Mouse (Mus musculus) gastrocnemius, adult 8-10 months (tissue): Measurements from ENCODE around the gene Ccin. TPM values are rescaled to one million over a fixed set of nuclear protein-coding genes. Genes with fewer than 3 reads are reported as not detected.

Experiments used
- DNase-seq, 2 experiments: peaks; one replicate each; pipeline ENCODE4 v3.0.0; 2022; ENCODE audit warnings: low spot score in 2 of 2
- total RNA-seq, 4 experiments: library from RNA; stranded (reverse); gene quantifications; 2 replicates each; pipeline ENCODE4 v1.2.4; 2022

Gene Ccin
- total RNA-seq, result not detected

DNA sequence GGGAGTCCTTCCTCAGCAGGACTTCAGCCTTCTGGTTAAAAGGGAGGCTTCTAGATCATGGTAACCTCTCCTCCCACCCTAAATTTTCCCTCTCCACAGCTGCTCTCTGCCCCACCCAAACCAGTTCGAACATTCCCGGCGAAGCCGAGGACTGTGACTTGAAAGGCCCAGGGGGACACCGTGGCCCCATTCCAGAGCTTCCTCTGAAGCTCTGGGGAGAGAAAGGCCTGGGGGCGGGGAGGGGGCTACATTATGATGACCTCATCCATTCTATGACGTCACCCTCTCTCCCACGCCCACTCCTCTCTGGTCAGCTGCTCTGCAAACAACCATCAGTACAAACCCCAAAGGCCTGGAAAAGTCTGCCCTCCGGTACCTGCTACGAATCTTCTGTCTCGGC is at the start of gene Ccin:
Gene Ccin (plus strand): TSS at position 303 of the 400 bp plus-strand sequence.
- no peak for DNase-seq

DNA sequence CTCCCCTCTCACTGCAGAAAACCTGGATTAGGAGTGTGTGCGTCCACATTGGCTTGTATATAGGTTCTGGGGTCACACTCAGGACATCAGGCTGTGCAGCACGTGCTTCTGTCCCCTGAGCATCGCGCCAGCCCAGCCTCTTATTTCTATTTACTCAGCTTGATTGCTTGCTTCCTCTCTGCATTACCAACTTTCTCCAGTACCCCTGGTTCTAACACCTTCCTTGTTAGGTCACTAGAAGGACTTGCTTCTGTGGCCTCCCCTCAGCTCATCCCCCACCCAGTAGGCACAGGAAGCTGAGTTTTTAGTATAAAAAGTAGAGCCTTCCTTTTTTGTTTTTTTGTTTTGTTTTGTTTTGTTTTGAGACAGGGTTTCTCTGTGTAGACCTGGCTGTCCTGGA is 47.1 kb upstream of the Ccin start:
- no peak for DNase-seq

DNA sequence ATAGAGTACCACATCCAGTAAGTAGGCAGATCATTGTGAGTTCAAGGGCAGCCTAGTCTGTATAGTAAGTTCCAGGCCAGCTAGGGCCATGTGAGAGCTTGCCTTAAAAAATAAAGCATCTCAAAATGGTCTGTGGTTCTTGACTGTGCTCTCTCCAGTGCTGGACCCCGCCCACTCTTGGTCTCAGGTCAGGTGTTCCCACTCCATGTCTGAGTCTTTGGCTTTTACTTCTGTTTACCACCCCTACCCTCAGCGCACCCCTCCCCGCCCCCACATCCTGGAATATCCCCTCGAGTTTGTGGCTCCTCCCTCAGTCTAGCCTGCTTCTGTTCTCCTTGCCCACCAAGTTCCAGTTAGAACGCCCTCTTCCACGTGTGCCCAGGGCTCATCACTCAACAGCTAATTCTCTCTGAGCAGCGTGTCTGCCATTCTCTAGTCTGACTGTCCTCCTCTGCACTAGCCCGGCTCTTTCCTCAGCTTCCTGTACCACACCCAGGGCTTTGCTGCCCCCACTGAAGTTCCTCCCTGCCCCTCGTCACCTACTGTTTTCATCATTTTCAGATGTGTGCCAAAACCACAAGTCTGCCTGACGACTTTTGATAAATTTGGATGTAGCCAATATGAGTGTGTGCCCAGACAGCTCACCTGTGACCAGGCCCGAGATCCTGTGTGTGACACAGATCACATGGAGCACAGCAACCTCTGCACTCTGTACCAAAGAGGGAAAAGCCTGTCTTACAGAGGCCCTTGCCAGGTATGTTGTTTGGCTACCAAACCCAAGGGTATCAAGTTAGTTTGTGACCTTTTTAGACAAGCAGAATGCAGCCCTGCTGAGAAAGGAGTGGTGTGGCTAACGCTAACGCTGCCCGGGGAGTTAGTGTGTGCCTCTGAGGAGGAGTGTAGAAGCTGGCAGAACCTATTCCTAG is 46.3 kb upstream of the Ccin start:
- DNase-seq, result peak; percentile 50 to 56

DNA sequence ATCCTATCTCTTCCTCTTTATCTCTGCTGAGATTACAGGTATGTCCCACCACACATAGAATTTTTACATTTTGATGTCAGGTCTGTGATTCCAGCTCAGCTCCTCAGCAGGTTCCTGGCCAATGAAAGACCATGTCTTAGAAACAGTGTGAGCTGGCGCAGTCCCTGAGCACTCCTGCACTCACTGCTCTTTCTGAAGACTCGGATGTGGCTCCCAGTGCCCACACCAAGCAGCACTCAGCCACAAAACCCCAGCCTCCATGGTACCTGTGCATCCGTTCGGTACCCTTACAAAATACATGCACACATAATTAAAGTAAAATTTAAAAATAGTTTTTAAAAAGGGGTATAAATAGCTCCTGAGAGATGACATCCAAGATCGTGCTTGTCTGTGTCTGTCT is 42.0 kb upstream of the Ccin start:
- no peak for DNase-seq

DNA sequence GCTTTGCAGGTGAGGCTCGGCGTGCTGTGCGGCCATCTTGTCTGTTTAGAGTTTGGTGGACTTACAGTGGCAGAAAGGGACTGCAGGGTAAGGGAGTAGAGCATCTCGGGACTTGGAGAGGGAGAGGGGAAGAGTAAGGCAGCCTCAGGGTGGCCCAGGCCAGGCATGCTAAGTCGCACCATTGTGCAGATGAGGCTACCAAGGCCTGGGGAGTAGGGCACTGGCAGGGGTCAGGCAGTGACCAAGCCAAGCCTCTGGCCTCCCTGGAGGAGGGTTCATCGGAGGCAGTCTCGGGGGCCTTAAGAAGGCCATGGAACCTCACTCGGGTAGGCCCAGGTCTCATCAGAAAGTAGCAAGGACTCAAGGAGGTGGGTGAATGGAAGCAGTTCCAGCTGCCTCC is 40.9 kb upstream of the Ccin start:
- DNase-seq, result no peak

DNA sequence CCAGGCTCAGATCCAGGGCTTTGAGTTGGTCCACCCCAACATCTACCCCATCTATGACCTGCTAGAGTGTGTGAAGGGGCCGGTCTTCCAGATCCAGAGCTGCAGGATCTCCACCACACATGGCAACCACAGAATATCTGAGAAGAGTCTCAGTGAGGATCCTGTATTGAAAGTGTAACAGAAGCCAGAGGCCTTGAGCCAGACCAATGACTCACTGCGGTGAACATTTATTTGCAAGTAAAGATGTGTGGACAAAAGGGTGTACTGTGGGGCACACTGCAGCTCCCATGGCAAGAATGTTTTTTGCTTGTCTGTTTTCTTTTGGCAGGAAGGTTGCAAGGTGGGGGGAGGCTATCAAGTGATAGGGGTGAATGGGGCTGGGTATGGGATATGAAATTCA is 35.7 kb upstream of the Ccin start:
- DNase-seq, result no peak

DNA sequence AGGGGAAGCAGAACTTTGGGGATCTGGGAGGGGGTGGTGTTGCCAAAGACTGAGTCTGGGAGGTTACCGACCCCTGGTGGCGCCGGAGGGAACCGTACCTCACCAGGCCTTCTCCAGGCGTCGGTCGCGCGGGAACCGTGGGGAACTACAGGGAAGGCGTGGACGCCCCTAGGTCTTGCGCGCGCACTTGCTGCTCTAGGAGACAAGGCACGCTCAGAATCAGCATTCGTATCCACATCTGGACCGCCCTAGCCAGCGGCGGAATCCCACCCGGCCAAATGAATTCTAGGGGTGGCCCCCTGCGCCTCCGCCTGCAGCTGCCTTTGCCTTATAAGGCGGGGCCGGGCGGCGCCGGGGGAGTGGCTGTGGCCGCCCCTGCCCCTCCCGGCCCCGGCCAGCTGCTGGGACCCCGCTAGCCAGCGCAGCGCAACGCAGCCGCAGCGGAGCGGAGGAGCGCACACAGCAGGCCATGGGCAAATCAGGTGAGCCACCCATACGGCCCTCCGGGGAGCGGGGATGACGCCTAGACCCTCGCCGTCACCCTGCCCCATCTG is 25.9 kb upstream of the Ccin start, which contains the start of gene Glipr2:
Gene Glipr2 (plus strand): TSS at position 110 of the 554 bp plus-strand sequence.
- DNase-seq, result peak; percentile 72 to 76

DNA sequence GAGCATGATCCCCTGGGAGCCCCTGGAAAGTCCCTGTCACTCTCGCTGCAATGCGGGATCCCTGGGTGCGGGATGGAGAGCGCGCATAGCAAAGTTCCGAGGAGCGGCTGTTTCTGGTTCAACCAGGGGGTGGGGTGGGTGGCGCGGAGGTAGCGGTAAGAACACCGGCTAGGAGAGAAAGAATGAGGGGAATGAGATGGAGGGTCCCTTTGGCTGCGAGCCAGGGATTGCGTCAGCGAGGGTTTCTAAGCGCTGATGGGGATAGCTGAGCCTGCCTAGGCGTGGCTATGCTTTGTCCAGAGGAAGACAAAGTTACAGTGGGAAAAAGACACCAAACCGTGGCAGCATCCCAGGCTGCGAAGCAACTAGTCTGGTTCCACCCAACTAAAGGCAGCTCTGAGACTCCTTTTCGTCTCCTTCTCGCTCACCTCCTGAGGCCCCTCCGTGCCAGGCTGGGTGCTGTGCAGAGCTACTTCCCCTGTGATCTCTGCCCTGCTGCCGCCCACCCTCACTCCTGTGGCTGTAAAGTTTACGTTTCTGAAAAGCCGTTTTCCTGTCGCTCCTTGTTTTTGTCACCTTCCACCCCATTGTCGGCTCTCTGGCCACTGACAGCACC is 25.3 kb upstream of the Ccin start:
- peak; percentile 34 to 42 for DNase-seq

DNA sequence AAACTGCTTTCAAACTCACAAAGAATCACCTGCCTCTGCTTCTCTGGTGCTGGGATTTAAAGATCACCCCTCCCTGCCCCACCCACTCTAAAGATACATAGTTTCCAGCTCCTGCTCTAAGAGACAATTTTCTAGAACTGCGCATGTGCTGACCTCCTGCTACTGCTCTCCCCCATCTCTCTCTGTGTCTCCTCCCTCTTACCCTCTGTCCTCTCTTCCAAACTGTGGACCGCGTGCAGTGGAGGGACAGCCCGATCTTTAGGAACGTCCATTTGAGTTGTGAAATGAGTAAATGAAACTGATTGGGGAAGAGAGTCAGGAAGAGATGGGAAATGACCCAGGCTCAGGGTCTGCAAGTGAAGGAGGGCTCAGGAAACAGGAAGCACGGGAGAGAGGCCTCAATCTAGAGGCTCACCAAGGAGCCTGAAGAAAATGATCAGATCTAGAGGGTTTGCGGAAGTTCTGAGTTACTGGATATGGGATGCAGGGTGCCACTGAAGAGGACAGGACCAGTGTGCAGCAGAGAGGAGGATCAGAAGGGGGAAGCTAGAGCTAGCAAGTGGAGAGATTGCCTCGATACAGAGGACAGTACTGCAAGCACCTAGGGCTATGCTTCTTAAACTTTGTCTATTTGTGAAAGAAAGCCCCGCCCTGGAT is 23.6 kb upstream of the Ccin start:
- no peak for DNase-seq

DNA sequence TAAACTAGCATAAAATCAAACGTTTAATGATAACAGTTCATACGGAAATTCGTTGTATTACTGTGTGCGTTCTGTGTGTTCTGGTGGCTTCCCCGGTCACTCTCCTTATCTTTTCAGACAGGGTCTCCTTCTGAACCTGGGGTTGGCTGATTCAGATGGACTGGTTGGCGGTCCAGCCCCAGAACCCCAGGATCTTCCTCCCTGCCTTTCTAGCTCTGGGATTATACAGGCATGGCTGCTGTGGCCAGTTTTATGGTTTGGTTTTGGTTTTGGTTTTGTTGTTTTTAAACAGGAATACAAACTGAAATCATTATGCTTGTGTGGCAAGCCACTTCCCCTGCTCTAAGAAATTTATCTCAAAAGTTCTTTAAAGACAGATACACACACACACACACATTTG is 23.1 kb upstream of the Ccin start:
- no peak for DNase-seq

DNA sequence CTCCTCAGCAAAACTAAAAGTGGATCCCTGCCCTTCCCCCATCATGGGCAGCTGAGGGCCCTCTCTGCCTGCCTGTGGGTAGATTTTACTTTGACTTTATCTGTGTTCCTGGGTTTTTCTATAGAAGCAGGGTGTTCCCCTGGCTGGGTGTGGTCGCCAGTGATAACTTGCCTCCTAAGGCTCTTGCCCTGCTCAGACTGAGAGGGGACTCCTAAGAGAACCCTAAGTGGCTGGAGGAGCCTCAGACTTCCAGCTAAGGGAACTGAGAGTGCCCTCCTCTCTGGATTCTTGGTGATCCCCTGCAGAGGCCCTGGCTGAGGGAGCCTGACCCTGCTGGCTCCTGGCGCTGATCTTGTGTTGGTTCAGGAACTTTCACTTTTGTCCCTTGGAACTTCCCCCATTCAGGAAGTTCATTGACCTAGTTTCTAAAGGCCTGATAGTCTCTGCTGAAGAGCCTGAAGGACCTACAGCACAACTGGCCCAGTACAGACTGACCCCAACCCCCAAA is 18.9 kb upstream of the Ccin start:
- DNase-seq, result no peak

DNA sequence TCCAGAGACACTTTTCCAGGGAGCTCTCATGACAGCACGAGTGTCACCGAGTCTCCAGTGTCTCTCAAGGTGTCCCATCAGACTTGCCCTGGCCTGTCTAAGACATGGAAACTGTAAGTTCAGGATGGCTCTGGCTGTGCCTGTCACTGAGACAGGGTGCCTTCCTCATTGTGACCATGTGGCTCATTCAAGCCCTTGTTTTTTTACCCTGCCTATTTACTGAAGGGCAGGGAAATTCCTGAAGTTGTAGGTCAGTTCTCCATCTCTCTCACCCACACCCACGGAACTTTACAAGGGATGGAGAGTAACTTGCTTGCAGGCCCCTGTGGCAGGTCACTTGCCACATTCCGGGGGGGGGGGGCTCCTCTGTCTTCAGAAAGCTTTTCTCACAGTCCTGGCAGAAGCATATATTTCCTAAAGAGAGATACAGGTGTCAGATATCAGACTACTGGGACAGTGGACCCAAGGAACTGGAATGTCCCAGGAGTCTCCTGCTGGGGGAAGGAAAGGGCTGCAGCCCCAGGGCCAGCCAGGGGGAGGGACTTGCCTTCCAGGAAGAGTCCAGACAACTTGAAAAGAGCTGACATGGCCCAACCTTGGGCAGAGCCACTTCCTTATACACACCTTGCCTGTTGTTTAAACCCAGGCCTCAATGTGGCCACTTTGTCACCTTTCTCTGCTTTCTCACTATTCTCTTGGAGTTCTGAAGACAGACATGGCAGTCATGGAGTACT is 18.2 kb upstream of the Ccin start:
- no peak for DNase-seq

DNA sequence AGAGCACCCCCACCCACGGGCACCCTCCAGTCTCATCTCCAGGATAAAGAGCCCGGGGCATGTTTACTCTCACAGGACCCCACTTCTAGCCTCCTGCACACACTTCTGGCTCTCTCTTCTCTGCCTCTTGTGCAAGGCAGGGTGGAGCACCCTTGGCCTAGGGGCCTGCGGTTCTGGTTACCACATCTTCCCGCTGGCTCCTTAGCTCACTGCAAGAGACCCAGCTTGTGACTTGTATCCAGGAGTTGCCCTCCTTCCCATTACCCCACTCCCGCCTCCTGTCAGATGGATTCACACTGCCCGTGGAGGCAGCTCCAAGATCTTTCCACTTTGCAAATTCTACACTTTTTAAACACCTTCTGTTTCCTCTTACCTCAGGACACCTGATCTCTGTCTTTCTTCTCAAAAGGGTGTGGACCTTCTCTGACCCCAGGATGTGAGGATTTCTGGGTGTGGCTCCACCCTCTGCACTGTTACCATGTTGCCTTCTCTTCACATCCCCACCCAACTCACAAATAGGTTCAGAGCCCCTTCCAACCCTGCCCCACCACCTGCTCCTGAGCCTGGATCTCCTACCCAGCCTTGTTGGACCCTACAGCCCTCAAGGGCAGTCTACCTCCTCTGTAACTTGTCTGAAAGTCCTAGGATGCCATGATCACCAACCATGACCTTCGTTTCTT is 17.3 kb upstream of the Ccin start:
- no peak for DNase-seq

DNA sequence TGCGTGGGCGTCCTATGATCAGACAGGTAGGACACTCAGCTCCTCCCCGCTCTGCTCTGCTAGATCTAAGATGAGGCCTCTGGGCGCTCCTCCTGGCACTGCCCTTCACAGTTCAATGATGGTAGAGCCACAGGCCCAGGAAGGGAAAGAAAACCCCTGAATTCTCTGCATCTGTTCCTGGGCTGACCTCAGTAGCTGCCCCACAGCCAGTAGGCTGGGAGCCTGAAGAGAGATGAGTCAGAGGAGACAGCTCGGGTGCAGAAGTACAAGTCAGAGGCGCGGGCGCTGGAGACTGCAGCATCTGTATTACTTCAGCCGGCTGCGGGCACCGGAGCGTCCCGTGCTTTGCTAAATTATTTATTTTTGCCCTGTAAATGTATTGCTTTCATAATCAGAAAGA is 14.6 kb upstream of the Ccin start:
- DNase-seq, result peak; percentile 57 to 73

DNA sequence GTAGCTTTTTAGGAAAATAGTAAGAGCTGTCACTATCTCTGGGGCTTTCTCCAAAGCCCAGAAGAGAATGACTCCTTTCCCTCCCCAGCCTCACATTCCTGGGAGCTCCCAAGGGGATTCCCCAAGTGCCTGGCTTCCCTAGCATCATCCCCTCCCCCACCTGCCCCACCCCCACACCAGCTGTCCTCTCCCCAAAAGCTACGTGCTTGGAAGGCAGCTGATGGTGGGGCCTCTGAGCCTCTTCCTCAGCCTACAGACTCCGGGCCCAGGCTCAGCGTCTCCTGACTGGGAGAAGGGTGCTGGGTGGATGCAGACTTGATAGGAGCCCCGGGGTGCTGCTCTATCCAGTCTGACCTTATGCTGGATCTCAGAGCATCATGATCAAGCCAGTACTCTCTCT is 13.9 kb upstream of the Ccin start:
- DNase-seq, result no peak

DNA sequence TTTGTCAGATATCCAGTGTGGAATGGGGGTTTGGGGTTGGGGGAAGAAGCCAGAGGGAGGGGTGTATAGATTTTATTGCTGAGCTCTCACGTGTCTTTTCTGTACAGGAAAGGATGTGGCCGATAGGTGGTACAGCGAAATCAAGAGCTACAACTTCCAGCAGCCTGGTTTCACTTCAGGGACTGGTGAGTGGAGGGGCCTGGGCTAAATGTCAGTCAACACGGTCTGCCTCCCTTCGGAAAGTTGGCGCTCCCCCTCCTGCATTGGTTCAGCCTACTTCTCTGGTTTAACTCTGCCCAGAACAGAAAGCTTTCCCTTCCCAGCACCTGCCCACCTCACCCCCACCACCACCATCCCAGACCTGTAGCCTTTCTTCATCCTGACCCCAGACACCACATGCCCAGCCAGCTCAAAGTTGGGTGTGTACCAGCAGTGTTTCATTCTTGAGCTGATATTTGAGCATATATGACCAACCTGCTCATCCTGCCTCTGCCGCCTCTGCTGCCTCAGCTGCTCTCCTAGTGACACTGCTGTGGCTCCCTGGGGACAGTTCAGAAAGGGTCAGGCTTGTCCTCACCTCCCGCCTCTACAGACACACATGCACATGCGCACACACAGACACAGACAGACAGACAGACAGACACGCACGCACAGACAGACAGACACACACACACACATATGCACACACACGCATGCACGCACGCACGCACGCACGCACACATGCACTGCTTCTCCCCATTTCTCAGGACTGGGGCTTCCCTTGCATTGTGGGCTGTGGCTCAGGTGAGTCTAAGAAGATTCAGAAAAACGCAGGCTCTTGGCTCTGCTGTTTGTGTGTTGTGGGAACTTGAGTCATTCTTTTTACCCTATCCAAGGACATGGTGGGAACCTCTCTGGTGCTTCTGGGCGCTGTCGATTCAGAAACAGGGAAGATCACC is 12.6 kb upstream of the Ccin start:
- no peak for DNase-seq

DNA sequence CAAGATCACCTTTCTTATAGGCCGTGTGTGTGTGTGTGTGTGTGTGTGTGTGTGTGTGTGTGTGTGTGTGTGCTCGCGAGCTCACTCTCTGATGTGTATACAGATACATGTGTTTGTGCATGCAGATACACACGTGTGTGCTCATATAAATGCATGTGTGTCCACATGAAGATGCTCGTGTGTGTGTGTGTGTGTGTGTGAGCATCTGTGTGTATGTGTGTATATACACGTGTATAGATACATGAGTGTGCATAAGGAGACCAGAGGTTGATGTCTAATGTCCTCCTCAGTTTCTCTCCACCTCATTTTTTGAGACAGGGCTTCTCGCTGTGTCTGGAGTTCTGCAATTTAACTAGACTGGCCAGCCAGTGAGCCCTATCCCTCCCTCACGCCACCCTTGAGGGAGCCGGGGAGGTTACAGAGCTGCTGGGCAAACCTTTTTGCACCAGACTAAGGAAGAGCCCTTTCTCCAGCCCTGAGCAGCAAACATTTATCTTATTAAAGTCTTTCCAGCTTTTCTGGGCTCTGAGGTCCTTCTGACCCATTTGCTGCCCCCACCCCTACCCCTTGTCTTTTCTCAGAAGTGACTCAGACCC is 11.6 kb upstream of the Ccin start:
- no peak for DNase-seq

DNA sequence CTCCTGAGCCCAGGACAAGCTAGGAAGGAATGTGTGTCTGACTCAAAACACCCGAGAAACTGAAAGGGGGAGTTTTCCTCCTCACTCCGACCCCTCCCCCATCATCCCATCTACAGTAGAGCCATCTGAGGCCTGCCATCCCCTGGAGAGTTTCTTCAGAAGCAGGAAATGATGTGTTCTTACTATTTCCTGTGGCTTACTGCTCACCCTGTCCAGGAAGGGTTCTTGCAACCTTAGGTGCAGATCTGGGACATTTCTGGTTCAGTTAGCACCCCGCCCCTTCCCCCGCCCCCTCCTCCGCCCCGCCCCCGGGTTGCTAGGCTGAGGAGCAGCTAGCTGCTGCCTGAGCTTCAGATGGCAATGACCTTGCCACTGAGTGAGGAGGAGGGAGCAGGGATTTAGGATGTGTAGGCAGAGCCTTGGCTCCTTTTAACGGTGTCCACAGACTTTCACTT is 11.1 kb upstream of the Ccin start:
- DNase-seq, result no peak

DNA sequence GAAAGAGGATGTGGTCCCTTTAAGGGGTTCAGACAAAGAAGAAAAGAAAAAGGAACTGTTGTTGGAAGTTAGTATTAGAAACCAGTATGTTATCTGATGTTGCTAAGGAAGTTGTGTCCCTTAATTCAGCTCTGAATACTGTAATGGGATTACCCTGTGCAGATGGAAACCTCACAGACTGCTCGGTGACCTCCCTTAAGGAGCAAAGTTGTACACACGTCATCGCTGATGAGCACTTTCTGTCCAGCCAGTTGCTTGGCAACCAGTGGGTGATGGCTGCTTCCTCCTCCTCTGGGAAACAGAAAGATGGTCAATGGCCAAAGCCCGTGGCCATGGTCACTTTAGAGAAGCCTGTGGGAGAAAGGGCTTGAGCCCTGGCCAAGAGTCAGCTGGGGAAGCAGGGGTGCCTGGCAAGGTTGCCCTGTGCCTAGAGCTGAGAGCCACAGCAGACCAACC is 9.7 kb upstream of the Ccin start:
- peak; percentile 54 to 60 for DNase-seq
